Mouse (Mus musculus) central nervous system, embryonic 11.5 days (tissue): ENCODE results near the gene Ubxn2a. TPM values are rescaled to one million over a fixed set of nuclear protein-coding genes. Genes with fewer than 3 reads are reported as not detected.

ENCODE experiments used
- polyA plus RNA-seq: library from polyadenylated mRNA; depleted of rRNA; stranded (reverse); fragments of >200 nt; gene quantifications from 2 replicates; pipeline ENCODE4 v1.2.3, GENCODE M21; 2012; rRNA removed

Ubxn2a gene
- polyA plus RNA-seq = 5.6 and 8.8 TPM in 2 replicates

GRCm38 (mm10) chr12:4906951-4907906 lies at the start of gene Ubxn2a:
Gene Ubxn2a, minus strand, starts transcription at chr12:4907705.

GRCm38 (mm10) chr12:4916994-4917804 lies 9.7 kb upstream of the Ubxn2a start, which contains the start of gene Atad2b:
Gene Atad2b, plus strand, starts transcription at chr12:4917353.

GRCm38 (mm10) chr12:4874161-4874927 lies 33.2 kb downstream of the Ubxn2a start, which contains the start of gene Mfsd2b:
Gene Mfsd2b, minus strand, starts transcription at chr12:4874359.

GRCm38 (mm10) chr12:4842890-4843597 lies 64.5 kb downstream of the Ubxn2a start, which contains the start of gene Wdcp:
Gene Wdcp, plus strand, starts transcription at chr12:4843303.

GRCm38 (mm10) chr12:4841392-4841887 lies 66.1 kb downstream of the Ubxn2a start, which contains the start of gene Fkbp1b:
Gene Fkbp1b, minus strand, starts transcription at chr12:4841591.

Other genes with a start within 250 kb of the Ubxn2a start
- gene Fam228a, start 169.3 kb downstream of the Ubxn2a start, polyA plus RNA-seq = 1.2 and 1.4 TPM in 2 replicates
- 1.9 and 2.3 TPM in 2 replicates for gene Pfn4, start 138.7 kb downstream of the Ubxn2a start, polyA plus RNA-seq
- gene Fam228b, start 138.4 kb downstream of the Ubxn2a start, polyA plus RNA-seq = 3.8 and 5.5 TPM in 2 replicates
- gene Sf3b6, start 90.2 kb downstream of the Ubxn2a start, polyA plus RNA-seq = 150 and 217 TPM in 2 replicates
- 6.9 and 16.6 TPM in 2 replicates for gene Fkbp1b, start 66.1 kb downstream of the Ubxn2a start, polyA plus RNA-seq
- 13.3 and 21.2 TPM in 2 replicates for gene Wdcp, start 64.4 kb downstream of the Ubxn2a start, polyA plus RNA-seq
- gene Mfsd2b, start 33.3 kb downstream of the Ubxn2a start, polyA plus RNA-seq = 6.2 and 8.1 TPM in 2 replicates
- gene Atad2b, start 9.6 kb upstream of the Ubxn2a start, polyA plus RNA-seq = 24.9 and 32.5 TPM in 2 replicates